Mouse (Mus musculus): Measurements from ENCODE around the gene Asb10. TPM values are rescaled to one million over a fixed set of nuclear protein-coding genes. Genes with fewer than 3 reads are reported as not detected.

Gene Asb10
- 2.6 and 5.2 TPM in 2 replicates for polyA plus RNA-seq (2012; rRNA removed)

GRCm38 (mm10) chr5:24540387-24541143 is at the start of gene Asb10:
Asb10 (minus strand) TSS chr5:24540978.

GRCm38 (mm10) chr5:24586547-24587199 is 45.9 kb upstream of the Asb10 start, which contains the start of gene Chpf2:
Chpf2 (plus strand) TSS chr5:24586741.

GRCm38 (mm10) chr5:24577183-24577929 is 36.6 kb upstream of the Asb10 start, which contains the start of gene Abcf2:
Abcf2 (minus strand) TSS chr5:24577467.

GRCm38 (mm10) chr5:24556709-24557108 is 15.9 kb upstream of the Asb10 start, which contains the start of gene 4931409K22Rik:
4931409K22Rik (minus strand) TSS chr5:24556809.

GRCm38 (mm10) chr5:24526889-24527230 is 13.9 kb downstream of the Asb10 start, which contains the start of gene Gbx1:
Gbx1 (minus strand) TSS chr5:24527202.

Other genes starting within 250 kb of the Asb10 start
- gene Kcnh2, start 189.4 kb downstream of the Asb10 start, polyA plus RNA-seq (2012; rRNA removed), result 180 TPM in 2 replicates
- gene Nos3, start 176.2 kb downstream of the Asb10 start, polyA plus RNA-seq (2012; rRNA removed), result 24.5 and 26.5 TPM in 2 replicates
- gene Atg9b, start 148.8 kb downstream of the Asb10 start, polyA plus RNA-seq (2012; rRNA removed), result 5.5 and 13.3 TPM in 2 replicates
- 83.5 and 96.0 TPM in 2 replicates for gene Abcb8, start 147.3 kb downstream of the Asb10 start, polyA plus RNA-seq (2012; rRNA removed)
- gene Asic3, start 127.6 kb downstream of the Asb10 start, polyA plus RNA-seq (2012; rRNA removed), result 1.0 and 1.2 TPM in 2 replicates
- gene Cdk5, start 117.4 kb downstream of the Asb10 start, polyA plus RNA-seq (2012; rRNA removed), result 117 and 118 TPM in 2 replicates
- 124 and 127 TPM in 2 replicates for gene Slc4a2, start 117.1 kb downstream of the Asb10 start, polyA plus RNA-seq (2012; rRNA removed)
- 290 and 311 TPM in 2 replicates for gene Fastk, start 95.7 kb downstream of the Asb10 start, polyA plus RNA-seq (2012; rRNA removed)
- 68.9 and 72.3 TPM in 2 replicates for gene Tmub1, start 93.1 kb downstream of the Asb10 start, polyA plus RNA-seq (2012; rRNA removed)
- gene Agap3, start 88.8 kb downstream of the Asb10 start, polyA plus RNA-seq (2012; rRNA removed), result 143 and 150 TPM in 2 replicates
- 0.03 and 0.07 TPM in 2 replicates for gene Gbx1, start 13.8 kb downstream of the Asb10 start, polyA plus RNA-seq (2012; rRNA removed)
- gene 4931409K22Rik, start 15.8 kb upstream of the Asb10 start, polyA plus RNA-seq (2012; rRNA removed), result not detected in 2 replicates
- gene Abcf2, start 36.5 kb upstream of the Asb10 start, polyA plus RNA-seq (2012; rRNA removed), result 77.2 and 82.0 TPM in 2 replicates
- 52.7 and 74.0 TPM in 2 replicates for gene Chpf2, start 45.8 kb upstream of the Asb10 start, polyA plus RNA-seq (2012; rRNA removed)
- 74.2 and 103 TPM in 2 replicates for gene Smarcd3, start 83.4 kb upstream of the Asb10 start, polyA plus RNA-seq (2012; rRNA removed)
- gene Nub1, start 144.6 kb upstream of the Asb10 start, polyA plus RNA-seq (2012; rRNA removed), result 54.0 and 57.7 TPM in 2 replicates
- 16.6 and 22.1 TPM in 2 replicates for gene Wdr86, start 189.7 kb upstream of the Asb10 start, polyA plus RNA-seq (2012; rRNA removed)
- not detected in 2 replicates for gene Crygn, start 217.0 kb upstream of the Asb10 start, polyA plus RNA-seq (2012; rRNA removed)

Data from ovary, adult 2 months (tissue).